Mouse (Mus musculus): ENCODE measurements around the gene Skor1.

DNA sequence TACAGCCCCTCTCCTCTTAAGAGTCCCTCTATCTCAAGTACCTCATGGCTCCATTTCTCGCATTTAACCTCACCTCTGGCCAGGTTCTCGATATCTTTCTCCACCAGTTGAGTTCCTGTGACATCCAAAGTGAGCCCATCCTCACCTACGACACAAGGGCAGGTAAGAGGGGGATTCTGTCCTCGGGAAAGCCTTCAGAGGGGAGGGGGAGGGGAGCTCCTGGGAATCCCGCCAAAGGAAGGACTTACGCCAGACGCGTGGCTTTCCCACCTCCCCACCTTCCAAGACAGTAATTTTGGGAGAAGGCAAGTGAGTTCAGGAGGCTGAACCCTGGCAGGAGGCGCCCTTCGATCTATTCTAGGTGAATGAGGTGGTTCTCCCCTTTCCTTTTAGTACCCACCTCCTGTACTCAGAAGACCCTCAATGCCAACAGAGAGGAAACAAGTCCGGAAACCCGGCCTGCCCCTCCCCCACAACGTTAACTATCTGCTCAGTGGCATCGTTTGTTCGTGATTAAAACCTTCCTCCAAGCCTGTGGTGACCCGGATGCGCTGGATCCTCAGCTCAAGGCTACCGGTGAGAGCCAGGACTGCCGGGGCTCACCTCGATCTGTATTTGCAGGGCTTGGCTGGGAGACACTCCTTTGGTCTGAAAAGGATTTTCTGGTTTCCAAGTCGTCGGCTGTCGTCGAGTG lies 7.0 kb downstream of the Skor1 start:
- TF ChIP-seq CTCF (IDR thresholded peaks at IDR 0.05; ENCODE audit: low read depth) (no peak), EP300 (IDR thresholded peaks at IDR 0.05; ENCODE audit: low read depth) (no peak)

Measured in liver, postnatal 0 days (tissue).